Mouse (Mus musculus) bone marrow macrophage, adult 2 months (primary cell): ENCODE results near the gene Olfr1417.

Experiments
- CTCF ChIP-seq: IDR thresholded peaks from 2 replicates; pipeline ENCODE4 v1.5.1; 2012; ENCODE audit warnings: low read depth, mild to moderate bottlenecking, low read length, moderate library complexity
- POLR2A ChIP-seq: IDR thresholded peaks from 2 replicates; pipeline ENCODE4 v1.6.1; 2012; ENCODE audit warnings: mild to moderate bottlenecking, low read depth, low read length, borderline replicate concordance

DNA sequence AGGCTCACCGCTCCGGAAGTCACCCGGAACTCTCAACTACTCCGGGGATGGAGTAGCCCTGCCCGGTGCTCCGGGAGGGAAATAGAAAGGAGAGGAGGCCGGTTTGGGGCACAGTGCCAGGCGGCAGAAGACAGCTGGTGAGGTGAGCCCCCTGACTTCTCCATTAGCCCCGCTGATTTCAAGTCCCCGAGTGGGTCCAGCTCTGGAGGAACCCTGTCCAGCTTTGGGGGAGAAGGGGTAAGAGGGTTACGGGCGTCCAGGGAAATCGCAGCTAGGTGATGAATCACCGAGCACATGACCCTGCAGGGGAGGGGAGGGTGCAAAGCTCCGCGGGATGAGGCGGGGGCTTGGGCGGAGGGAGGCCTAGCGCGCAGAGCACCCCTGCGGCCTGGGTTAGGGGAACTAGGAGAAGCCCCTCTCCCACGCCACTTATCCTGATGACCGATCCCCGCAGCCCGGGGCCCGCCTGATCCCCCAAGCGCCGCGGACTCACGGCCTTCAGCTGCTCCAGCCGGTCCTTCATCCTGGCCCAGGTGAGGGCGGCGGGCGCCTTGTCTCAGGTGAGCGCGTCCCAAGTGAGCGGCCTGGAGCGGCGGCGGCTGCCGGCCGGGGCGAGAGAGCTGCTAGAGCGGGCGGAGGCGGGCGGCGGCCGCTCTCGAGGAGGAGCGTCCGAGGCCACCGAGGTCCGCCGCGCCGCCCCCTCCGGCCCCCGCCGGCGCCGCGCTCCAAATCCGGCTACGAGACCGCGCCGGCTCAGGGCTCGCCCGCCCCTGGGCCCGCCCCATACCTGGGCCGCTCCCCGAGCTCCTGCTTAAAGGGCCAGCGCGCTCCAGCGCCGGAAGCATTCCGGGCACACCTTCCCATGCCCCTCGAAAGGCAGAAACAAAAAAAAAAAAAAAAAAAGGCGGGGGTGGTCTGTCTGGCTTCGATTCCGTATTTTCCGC, 20.5 kb downstream of the Olfr1417 start:
- TF ChIP-seq CTCF (no peak), POLR2A (no peak)
